Mouse (Mus musculus) G1E (cell line): ENCODE results near the gene Odf3l1. TPM values are rescaled to one million over a fixed set of nuclear protein-coding genes. Genes with fewer than 3 reads are reported as not detected.

Experiments
- ATAC-seq: 2 replicates; pipeline ENCODE4 v1.8.0; 2016; ENCODE audit warnings: mild to moderate bottlenecking; ENCODE audit not compliant: insufficient number of reproducible peaks, poor library complexity, low FRiP score, severe bottlenecking; ENCODE audit errors: extremely low read depth
- DNase-seq: peaks from one replicate; pipeline ENCODE4 v3.0.0; 2012; ENCODE audit warnings: low spot score
- H3K27me3 ChIP-seq: 2 replicates; pipeline ENCODE4 v1.6.1; 2012; ENCODE audit warnings: mild to moderate bottlenecking, low read length, inconsistent platforms; ENCODE audit not compliant: insufficient read depth
- H3K36me3 ChIP-seq: replicated peaks from 2 replicates; pipeline ENCODE3; 2012; ENCODE audit warnings: mild to moderate bottlenecking, inconsistent platforms
- H3K4me1 ChIP-seq: 2 replicates; pipeline ENCODE4 v1.6.1; 2012; ENCODE audit warnings: low read depth, low read length, inconsistent platforms, mixed read lengths; ENCODE audit not compliant: insufficient read depth
- H3K4me3 ChIP-seq: 2 replicates; pipeline ENCODE4 v1.5.1; 2012; ENCODE audit warnings: low read depth, mild to moderate bottlenecking, inconsistent platforms, low read length, moderate library complexity, mixed read lengths
- H3K9me3 ChIP-seq: replicated peaks from 2 replicates; pipeline ENCODE4 v1.6.1; 2012; ENCODE audit warnings: inconsistent platforms
- CTCF ChIP-seq: IDR thresholded peaks from 2 replicates; pipeline ENCODE4 v1.5.1; 2012; ENCODE audit warnings: low read depth, low read length, inconsistent platforms, mixed read lengths
- GATA1 ChIP-seq: IDR thresholded peaks from 2 replicates; pipeline ENCODE4 v1.6.1; 2012; ENCODE audit warnings: borderline replicate concordance, low read length, inconsistent platforms, mixed read lengths
- GATA2 ChIP-seq: IDR thresholded peaks from 2 replicates; pipeline ENCODE4 v1.6.1; 2012; ENCODE audit warnings: low read depth, low read length, inconsistent platforms, borderline replicate concordance
- POLR2AphosphoS5 ChIP-seq: IDR thresholded peaks from 2 replicates; pipeline ENCODE4 v1.6.1; 2012; ENCODE audit warnings: low read depth, low read length, inconsistent platforms; ENCODE audit not compliant: insufficient replicate concordance
- TAL1 ChIP-seq: conservative IDR thresholded peaks from 2 replicates; pipeline ENCODE4 v1.6.1; 2012; ENCODE audit warnings: low read depth, low read length, inconsistent platforms, mixed read lengths
- polyA plus RNA-seq: library from polyadenylated mRNA; stranded (reverse); fragments of >175 nt; gene quantifications from 2 replicates; pipeline ENCODE4 v1.2.3, GENCODE M21; 2012
- total RNA-seq, 2 experiments: library from RNA; stranded (forward) in 1 of 2; stranded (reverse) in 1 of 2; fragments of 200-1000 nt in 1 of 2; fragments of >200 nt in 1 of 2; fragmentation: Nextera tagmentation in 1 of 2; gene quantifications; 2 replicates each; pipeline ENCODE4 v1.2.3; 2014 to 2017

The Odf3l1 gene
- total and polyA plus RNA-seq, 3 experiments: not detected

DNA sequence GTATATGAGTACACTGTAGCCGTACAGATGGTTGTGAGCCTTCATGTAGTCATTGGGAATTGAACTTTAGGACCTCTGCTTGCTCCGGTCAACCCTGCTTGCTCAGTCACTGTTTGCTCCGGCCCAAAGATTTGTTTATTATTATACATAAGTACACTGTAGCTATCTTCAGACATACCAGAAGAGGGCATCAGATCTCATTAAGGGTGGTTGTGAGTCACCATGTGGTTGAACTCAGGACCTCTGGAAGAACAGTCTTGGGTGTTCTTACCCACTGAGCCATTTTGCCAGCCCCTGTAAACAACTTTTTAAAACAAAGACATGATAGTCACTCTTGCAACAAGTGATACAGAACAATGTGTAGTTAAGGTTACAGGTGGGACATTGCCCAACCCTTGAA is 32.6 kb downstream of the Odf3l1 start:
- peaks cover 10% of the 10 kb centered on the region; the same call in 1 of the 2 replicates for H3K27me3 ChIP-seq
- no peak for ATAC-seq

DNA sequence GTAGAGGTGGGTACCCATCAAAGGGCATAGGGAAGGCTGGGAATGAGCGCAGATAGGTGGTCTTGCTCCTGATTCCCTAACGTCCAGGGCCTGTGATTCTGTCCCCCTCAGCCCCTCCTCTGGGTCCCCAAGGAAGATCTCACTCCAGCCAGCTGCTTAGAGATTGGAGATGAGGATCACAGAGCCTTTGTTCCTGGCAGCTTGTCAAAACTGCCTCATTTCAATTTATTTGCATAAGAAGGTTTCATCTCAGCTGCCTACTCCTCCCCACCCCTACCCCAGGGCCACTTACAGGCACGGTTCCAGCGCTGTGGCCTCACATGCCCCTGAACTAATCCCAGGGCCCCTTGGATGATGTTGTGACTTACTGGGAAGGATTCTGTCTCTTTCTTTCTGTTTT is 34.3 kb downstream of the Odf3l1 start:
- Histone ChIP-seq H3K9me3 (no peaks in the 10 kb centered on the region), H3K36me3 (no peaks in the 10 kb centered on the region), H3K4me3 (no peak overlapping the region), H3K27me3 (peaks cover 19% of the 10 kb centered on the region), H3K4me1 (no peaks in the 10 kb centered on the region)
- no peak for DNase-seq
- TF ChIP-seq GATA2: no peak
- TF ChIP-seq TAL1: no peak
- no peak for TF ChIP-seq CTCF
- no peak for TF ChIP-seq GATA1
- TF ChIP-seq POLR2AphosphoS5: no peak
- no peak for ATAC-seq

More for the DNA sequence above, 32.6 kb downstream of the Odf3l1 start:
- Histone ChIP-seq H3K9me3 (no peaks in the 10 kb centered on the region), H3K36me3 (no peaks in the 10 kb centered on the region), H3K4me3 (no peak overlapping the region), H3K4me1 (no peaks in the 10 kb centered on the region)
- no peak for TF ChIP-seq GATA1
- no peak for DNase-seq

DNA sequence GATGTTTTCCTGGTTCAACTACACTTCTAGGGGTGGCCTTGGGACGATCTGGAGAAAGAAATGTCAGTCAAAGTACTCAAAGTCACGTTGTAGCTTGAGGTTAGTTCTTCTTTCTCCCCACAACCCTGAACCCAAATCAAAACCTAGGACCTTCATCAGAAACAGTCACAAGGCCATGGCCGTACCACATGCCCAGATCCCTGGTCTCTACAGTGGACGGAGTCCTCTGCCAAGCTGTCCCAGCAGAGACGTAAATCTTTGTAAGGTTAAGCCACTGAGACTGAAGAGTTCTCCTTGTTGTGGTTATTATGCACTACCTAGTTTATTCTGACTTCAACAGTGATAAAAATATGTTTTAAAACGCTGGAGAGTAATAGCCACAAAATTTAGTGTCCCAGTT is 35.6 kb downstream of the Odf3l1 start:
- peaks cover 19% of the 10 kb centered on the region for H3K27me3 ChIP-seq

DNA sequence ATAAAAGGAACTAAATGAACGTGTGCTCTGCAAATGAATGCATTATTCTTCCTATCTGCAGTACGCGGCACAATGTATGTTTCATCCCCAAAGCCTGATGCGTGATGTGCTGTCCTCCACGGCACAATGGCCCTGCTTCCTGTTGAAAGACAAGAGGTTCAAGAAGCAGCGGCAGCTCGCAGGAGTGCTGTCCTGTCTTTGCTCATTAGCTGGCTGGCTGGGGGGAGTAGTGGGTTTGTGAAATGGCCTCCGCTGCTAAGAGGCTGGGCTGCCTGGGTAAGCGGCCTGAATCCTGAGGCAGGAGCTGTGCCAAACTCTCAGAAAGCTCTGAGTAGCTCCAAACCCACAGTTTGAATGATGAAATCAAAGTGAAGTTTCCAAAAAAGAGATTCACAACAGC is 36.3 kb downstream of the Odf3l1 start:
- H3K27me3 ChIP-seq: peaks cover 19% of the 10 kb centered on the region
- H3K4me3 ChIP-seq: no peak overlapping the region
- ATAC-seq: no peak
- no peaks in the 10 kb centered on the region for H3K9me3 ChIP-seq
- TF ChIP-seq POLR2AphosphoS5 (no peak), GATA1 (no peak), GATA2 (no peak), CTCF (no peak), TAL1 (no peak)
- no peak for DNase-seq
- H3K36me3 ChIP-seq: no peaks in the 10 kb centered on the region
- H3K4me1 ChIP-seq: no peaks in the 10 kb centered on the region

More for the DNA sequence above, 35.6 kb downstream of the Odf3l1 start:
- H3K9me3 ChIP-seq: no peaks in the 10 kb centered on the region
- H3K4me1 ChIP-seq: no peaks in the 10 kb centered on the region
- TF ChIP-seq GATA1 (no peak), GATA2 (no peak), CTCF (no peak), POLR2AphosphoS5 (no peak), TAL1 (no peak)
- ATAC-seq (no peak), DNase-seq (no peak)
- no peak overlapping the region for H3K4me3 ChIP-seq
- no peaks in the 10 kb centered on the region for H3K36me3 ChIP-seq

DNA sequence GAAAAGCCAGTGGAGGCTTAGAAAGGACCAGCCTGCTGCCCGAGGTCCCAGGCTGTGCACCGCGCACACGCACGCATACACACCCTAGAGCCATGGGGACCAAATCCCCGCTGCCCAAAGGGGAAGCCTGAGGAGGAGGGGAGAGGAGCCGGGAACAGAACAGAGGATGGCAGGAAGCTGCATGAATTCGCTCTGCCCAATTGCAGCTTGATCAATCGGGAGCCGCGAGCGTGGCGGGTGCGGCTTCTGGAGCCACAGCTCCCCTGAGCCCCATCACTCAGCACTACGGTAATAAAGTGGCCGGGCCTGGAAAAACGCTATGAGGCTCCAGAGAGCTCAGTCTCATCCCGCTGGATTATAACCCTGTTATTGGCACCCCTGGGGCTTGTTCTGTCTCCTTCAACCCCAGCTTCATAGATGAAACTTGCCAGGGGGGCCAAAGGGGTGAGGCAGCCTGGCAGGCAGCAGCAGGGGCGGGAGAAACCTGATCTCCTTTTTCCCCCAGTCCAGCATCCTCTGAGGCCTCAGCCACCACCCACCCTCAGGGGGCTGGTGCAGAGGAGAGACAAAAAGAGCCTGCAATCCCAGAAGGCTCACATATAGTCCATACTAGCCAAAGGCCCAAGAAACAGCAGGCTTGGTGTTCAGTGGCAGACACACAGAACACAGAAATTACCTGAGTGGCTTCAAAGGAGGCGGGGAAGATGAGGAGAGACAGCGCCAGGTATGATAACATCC is 38.8 kb downstream of the Odf3l1 start:
- no peak for DNase-seq
- no peak for ATAC-seq
- no peaks in the 10 kb centered on the region for H3K9me3 ChIP-seq
- peaks cover 18% of the 10 kb centered on the region for H3K27me3 ChIP-seq
- no peak for TF ChIP-seq GATA1
- no peaks in the 10 kb centered on the region for H3K4me1 ChIP-seq
- H3K36me3 ChIP-seq: no peaks in the 10 kb centered on the region
- no peak overlapping the region for H3K4me3 ChIP-seq

DNA sequence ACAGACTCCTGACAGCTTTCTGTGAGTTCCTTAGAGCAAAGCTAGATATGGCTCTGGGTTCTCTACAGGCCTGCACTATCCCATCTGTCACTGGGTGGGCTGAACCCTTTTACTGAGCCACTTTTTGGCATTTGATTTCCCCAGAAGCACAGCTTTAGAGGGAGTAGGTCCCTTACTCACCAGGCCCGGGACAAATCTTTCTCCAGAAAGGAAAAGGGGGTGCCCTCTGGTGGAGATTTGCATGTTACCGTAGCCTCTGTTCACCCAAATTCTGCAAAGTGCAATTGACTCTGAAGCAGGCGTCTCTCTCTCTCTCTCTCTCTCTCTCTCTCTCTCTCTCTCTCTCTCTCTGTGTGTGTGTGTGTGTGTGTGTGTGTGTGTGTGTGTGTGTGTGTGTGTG is 39.6 kb downstream of the Odf3l1 start:
- no peak overlapping the region for H3K4me3 ChIP-seq
- no peaks in the 10 kb centered on the region for H3K4me1 ChIP-seq
- no peak for TF ChIP-seq POLR2AphosphoS5
- TF ChIP-seq TAL1: no peak
- no peak for ATAC-seq
- DNase-seq: no peak
- no peaks in the 10 kb centered on the region for H3K36me3 ChIP-seq
- no peaks in the 10 kb centered on the region for H3K9me3 ChIP-seq
- H3K27me3 ChIP-seq: peaks cover 13% of the 10 kb centered on the region

DNA sequence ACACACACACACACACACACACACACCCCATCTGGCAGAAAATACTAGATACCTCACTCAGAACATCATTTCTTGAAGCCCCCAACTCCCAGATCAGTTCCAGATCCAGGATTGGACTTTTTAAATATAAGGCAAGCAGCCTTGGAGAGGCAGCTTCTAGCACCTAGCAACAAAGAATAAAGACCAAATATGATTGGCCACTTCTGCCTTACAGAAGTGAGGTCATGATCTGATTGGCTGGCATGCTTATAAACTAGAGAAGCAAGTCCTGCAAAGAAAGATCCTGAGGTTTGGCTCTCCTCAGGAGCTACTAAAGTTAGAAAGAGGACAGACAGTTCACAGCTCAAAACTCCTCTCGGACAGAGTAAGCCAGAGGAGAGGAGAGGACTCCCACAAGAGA is 53.6 kb downstream of the Odf3l1 start:
- Histone ChIP-seq H3K36me3 (no peaks in the 10 kb centered on the region), H3K27me3 (no peaks in the 10 kb centered on the region; the same call in 1 of the 2 replicates), H3K9me3 (0 out of 2 replicates have a peak, but pooled peaks cover 3% of the 10 kb centered on the region), H3K4me3 (no peak overlapping the region), H3K4me1 (no peaks in the 10 kb centered on the region)
- DNase-seq (no peak), ATAC-seq (no peak)
- TF ChIP-seq POLR2AphosphoS5: no peak
- no peak for TF ChIP-seq TAL1
- no peak for TF ChIP-seq GATA1
- TF ChIP-seq GATA2: no peak
- no peak for TF ChIP-seq CTCF
